Mouse (Mus musculus) embryonic facial prominence, embryonic 15.5 days (tissue): ENCODE data around the gene Cirbp. TPM values are rescaled to one million over a fixed set of nuclear protein-coding genes. Genes with fewer than 3 reads are reported as not detected.
A peak's percentile ranks its signal among the peaks of the same experiment; 100 is the strongest.

Experiments
- ATAC-seq: fragments of 200-750 bp; cut with Nextera tagmentation; 2 replicates; pipeline ENCODE4 v1.8.0; 2017; ENCODE audit warnings: low read depth, moderate TSS enrichment; ENCODE audit not compliant: insufficient number of reproducible peaks, low FRiP score, low TSS enrichment
- H3K27ac ChIP-seq: fragments of 300-500 bp; sonication (generic); replicated peaks from 2 replicates; pipeline ENCODE4 v1.5.1; 2015; ENCODE audit warnings: mild to moderate bottlenecking, inconsistent platforms
- H3K27me3 ChIP-seq: fragments of 300-500 bp; sonication (generic); 2 replicates; pipeline ENCODE4 v1.6.1; 2015; ENCODE audit warnings: inconsistent platforms
- H3K36me3 ChIP-seq: fragments of 300-500 bp; sonication (generic); 2 replicates; pipeline ENCODE4 v1.6.1; 2015; ENCODE audit warnings: mild to moderate bottlenecking, inconsistent platforms
- H3K4me1 ChIP-seq: fragments of 300-500 bp; sonication (generic); 2 replicates; pipeline ENCODE4 v1.6.1; 2015; ENCODE audit warnings: inconsistent platforms
- H3K4me2 ChIP-seq: fragments of 300-500 bp; sonication (generic); replicated peaks from 2 replicates; pipeline ENCODE4 v1.6.1; 2015; ENCODE audit warnings: mild to moderate bottlenecking, inconsistent platforms
- H3K4me3 ChIP-seq: fragments of 300-500 bp; sonication (generic); replicated peaks from 2 replicates; pipeline ENCODE4 v1.5.1; 2015; ENCODE audit warnings: mild to moderate bottlenecking, inconsistent platforms
- H3K9ac ChIP-seq: fragments of 300-500 bp; sonication (generic); 2 replicates; pipeline ENCODE4 v1.6.1; 2015; ENCODE audit warnings: inconsistent platforms
- H3K9me3 ChIP-seq: fragments of 300-500 bp; sonication (generic); replicated peaks from 2 replicates; pipeline ENCODE4 v1.6.1; 2016; ENCODE audit warnings: inconsistent platforms
- WGBS: fragments of 180-500 bp; shearing (Covaris S2); methylation state at CpG from one replicate; pipeline ENCODE4 v1.1.7; 2015; 5-methylcytosine and 5-hydroxymethylcytosine counted together
- polyA plus RNA-seq: library from polyadenylated mRNA; unstranded; fragments of >200 nt; fragmentation: Nextera tagmentation; extraction: Ambion mirVana; gene quantifications from 2 replicates; pipeline ENCODE4 v1.2.1, GENCODE M21; 2015

The Cirbp gene
- polyA plus RNA-seq, 1 experiment from 2014 or later: 116 TPM

DNA sequence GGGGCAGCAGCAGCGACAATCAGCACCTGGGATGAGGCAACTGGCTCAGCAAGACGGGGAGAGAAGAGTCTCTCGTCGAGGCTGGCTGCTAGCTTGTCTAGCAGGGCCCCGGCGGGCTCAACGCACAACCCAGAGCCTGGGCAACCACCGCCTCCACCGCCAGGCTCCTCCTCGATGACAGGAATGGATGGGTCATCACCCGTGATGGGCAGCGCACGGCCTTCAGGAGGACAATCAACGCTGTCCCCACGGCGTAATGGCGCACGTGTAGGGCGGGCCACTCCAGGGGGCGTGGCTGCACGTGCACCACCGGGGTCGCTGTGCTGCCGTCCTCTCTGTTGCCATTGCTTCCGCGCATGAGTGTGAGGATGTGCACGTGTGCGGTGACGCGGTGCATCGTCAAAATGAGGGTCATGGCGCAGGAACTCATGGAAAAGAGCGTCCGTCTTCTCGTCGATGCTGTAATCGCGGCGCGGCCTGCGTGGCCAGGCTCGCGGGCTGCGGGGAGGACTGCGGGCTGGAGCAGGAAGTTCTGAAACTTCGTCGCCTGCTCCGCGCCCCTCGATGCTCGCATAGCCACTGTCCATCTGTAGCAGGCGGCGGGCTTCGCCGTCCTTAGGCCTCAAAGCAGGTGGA lies 34.4 kb upstream of the Cirbp start:
- no peak for ATAC-seq
- Histone ChIP-seq H3K36me3 (peaks cover 85% of the 10 kb centered on the region), H3K9ac (no peak overlapping the region), H3K4me1 (peaks cover 26% of the 10 kb centered on the region), H3K27me3 (no peaks in the 10 kb centered on the region), H3K4me2 (peak overlapping the region; percentile 30), H3K9me3 (no peaks in the 10 kb centered on the region), H3K27ac (no peak overlapping the region), H3K4me3 (peak overlapping the region; percentile 19)
- WGBS: 19% methylated on average over 55 of the region's 55 CpGs

DNA sequence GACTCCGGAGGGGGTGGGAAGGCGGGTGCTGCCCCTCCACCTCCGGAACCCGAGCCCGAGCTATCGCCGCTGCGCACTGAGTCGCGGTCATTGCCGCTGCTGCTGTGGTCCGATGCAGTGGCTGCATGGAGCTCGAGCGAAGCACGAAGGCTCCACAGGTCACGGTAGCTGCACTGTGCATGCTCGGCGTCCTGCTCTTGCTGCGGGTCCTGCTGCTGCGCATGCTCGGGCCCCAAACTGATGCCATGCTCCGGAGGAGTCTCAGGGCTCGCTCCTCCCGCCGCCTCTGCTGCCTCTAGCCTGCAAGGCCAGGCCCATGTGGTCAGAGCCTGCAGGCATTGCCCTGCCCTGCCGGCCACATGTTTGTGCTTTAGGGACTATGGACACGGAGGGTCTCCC lies 33.8 kb upstream of the Cirbp start:
- Histone ChIP-seq H3K4me3 (peak overlapping the region; percentile 19), H3K9ac (no peak overlapping the region), H3K36me3 (peaks cover 80% of the 10 kb centered on the region), H3K27ac (no peak overlapping the region), H3K9me3 (no peaks in the 10 kb centered on the region), H3K4me1 (peaks cover 31% of the 10 kb centered on the region), H3K4me2 (peak overlapping the region; percentile 30), H3K27me3 (peaks cover 5% of the 10 kb centered on the region)
- WGBS: 37% methylated on average over 27 of the region's 27 CpGs
- ATAC-seq: no peak

DNA sequence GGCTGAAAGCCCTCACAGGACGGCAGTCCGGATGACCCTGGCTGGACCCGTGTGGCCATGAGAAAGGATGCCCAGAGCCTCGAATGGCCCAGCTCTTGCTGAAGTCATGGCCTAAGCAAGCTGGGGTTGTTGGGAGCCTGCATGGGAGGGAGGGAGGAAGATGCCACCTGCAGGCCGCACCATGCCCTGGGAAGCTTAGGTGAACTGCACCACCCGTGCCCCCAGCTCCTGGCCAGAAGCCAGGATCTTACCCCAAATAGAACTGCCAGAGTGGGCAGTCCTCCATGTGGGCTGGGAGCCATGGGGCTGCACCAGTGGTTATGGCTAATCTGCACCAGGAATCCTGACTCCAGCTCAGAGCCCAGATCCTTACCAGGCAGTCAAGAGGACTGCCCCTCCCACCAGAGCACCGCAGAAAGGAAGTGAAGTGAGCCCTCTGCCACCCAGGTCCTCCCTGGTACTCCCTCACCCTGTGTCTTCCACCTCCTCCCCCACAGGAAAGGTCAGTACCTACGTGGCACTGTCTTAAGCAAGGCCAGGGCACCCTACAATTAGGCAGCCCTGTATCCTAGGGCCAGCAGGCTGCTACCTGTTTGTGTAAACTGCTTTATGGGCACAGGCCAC lies 32.4 kb upstream of the Cirbp start:
- Histone ChIP-seq H3K9ac (no peak overlapping the region), H3K9me3 (no peaks in the 10 kb centered on the region), H3K4me2 (no peak overlapping the region), H3K27ac (0 out of 2 replicates have a peak overlapping the region, but pooled peaks have one; percentile 17), H3K4me1 (peaks cover 45% of the 10 kb centered on the region), H3K4me3 (no peak overlapping the region), H3K36me3 (peaks cover 66% of the 10 kb centered on the region), H3K27me3 (peaks cover 10% of the 10 kb centered on the region)
- no peak for ATAC-seq
- 65% methylated on average over 8 of the region's 8 CpGs for WGBS

DNA sequence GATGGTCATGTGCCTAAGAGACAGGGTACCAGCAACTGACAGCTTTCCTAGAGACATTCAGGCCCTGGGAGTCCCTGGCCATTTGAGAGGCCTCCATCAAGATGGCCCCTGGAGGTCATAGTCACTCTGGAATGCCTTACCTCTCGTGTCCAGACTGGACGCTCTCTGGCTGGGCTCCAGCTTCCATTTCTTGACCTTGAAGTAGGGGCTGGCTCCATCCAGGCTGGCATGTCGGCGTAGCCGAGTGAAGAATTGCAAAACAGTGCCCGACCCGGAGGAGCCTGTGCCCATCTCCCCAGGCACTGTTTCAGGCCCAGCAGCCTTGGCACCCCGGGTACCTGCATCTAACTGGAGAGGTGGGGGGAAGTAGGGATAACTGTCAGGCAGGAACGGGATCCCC lies 31.4 kb upstream of the Cirbp start:
- Histone ChIP-seq H3K4me3 (no peak overlapping the region), H3K27ac (no peak overlapping the region), H3K36me3 (peaks cover 57% of the 10 kb centered on the region), H3K27me3 (peaks cover 13% of the 10 kb centered on the region), H3K4me1 (peaks cover 55% of the 10 kb centered on the region), H3K4me2 (no peak overlapping the region), H3K9ac (no peak overlapping the region), H3K9me3 (no peaks in the 10 kb centered on the region)
- WGBS: 81% methylated on average over 9 of the region's 9 CpGs
- ATAC-seq: no peak

DNA sequence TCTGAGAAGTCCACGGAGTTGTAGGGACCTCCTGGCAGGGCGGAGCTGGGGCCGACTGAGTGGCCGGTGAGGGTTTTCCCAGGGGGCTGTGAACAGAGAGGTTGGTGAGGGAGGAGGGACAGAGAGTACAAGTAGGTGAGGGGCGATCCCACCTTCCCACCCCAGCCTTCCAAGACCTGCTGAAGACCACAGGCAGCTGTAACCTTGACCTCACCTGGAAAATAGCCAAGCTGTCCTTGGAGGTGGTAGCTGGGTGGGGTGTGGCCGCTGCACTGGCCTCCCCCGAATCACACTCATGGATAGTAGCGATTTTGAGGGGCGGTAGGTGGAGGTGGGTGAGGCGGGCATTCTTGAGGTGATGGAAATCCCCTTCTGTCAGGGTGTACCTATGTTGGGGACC lies 30.6 kb upstream of the Cirbp start:
- no peak for ATAC-seq
- Histone ChIP-seq H3K9ac (no peak overlapping the region), H3K9me3 (no peaks in the 10 kb centered on the region), H3K36me3 (peaks cover 49% of the 10 kb centered on the region), H3K4me3 (no peak overlapping the region), H3K4me2 (no peak overlapping the region), H3K27ac (no peak overlapping the region), H3K27me3 (peaks cover 13% of the 10 kb centered on the region), H3K4me1 (peaks cover 57% of the 10 kb centered on the region)
- WGBS: 87% methylated on average over 10 of the region's 10 CpGs

DNA sequence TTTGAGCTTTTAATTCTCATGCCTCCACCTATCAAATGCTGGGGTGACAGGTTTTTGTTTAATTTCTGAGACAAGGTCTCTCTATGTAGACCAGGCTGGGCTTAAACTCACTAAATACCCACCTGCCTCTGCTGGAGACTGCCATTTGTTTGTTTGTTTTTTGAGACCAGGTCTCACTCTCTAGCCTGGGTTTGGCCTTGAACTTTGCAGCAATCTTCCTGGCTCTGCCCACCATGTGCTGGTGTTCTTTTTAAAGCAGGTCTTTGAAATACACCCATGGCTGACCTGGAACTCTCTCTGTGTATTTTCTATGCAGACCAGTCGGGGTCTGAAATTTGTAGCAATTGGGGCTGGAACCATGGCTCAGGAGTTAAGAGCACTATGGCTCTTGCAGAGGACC lies 30.1 kb upstream of the Cirbp start:
- ATAC-seq: no peak
- H3K9me3 ChIP-seq: no peaks in the 10 kb centered on the region
- no peak overlapping the region for H3K4me3 ChIP-seq
- peaks cover 59% of the 10 kb centered on the region for H3K4me1 ChIP-seq
- no peak overlapping the region for H3K9ac ChIP-seq
- peaks cover 13% of the 10 kb centered on the region for H3K27me3 ChIP-seq
- WGBS: 88% methylated on average over 1 of the region's 1 CpGs
- no peak overlapping the region for H3K4me2 ChIP-seq
- H3K27ac ChIP-seq: no peak overlapping the region
- peaks cover 44% of the 10 kb centered on the region for H3K36me3 ChIP-seq

DNA sequence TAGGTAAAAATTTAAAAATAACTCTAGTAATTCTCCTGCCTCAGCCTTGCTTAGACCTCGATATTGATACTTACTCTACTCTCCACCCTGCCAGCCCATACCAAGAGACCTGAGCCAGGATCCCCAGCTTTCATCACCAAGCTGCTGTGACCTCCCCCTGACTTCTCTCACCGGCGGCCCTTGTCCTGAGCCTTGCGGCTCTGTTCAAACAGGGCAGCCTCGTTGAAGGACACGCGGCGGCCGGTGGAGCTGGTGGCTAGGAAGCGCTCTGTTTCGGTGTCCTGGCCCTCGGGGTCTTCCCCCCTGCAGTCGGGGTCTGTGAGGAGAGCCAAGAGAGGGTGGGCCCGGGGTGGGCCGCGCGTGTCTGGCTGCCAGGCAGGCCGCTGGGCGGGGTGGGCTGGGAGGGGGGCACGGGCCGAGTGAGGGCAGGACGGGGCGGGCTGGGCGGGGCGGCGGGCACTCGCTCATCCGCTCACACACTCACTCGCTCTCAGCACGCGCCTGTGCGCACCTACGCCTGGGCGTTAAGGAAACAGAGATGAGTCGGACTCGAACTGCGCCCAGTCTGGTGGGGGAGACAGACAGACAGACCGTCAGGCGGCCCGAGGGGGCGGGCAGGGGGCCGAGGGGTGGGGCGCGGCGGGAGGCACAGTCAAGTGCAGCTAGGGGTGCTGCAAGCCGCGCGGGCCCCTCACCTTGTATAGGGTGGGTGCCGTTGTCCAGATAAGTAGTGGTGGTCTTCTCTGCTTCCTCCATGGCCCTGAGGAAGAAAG lies 29.4 kb upstream of the Cirbp start:
- H3K9ac ChIP-seq: no peak overlapping the region
- peaks cover 60% of the 10 kb centered on the region for H3K4me1 ChIP-seq
- H3K27ac ChIP-seq: no peak overlapping the region
- H3K9me3 ChIP-seq: no peaks in the 10 kb centered on the region
- peaks cover 37% of the 10 kb centered on the region for H3K36me3 ChIP-seq
- H3K27me3 ChIP-seq: peaks cover 13% of the 10 kb centered on the region
- H3K4me2 ChIP-seq: peak overlapping the region; percentile 85
- no peak for ATAC-seq
- H3K4me3 ChIP-seq: peak overlapping the region; percentile 61
- 17% methylated on average over 47 of the region's 49 CpGs for WGBS

DNA sequence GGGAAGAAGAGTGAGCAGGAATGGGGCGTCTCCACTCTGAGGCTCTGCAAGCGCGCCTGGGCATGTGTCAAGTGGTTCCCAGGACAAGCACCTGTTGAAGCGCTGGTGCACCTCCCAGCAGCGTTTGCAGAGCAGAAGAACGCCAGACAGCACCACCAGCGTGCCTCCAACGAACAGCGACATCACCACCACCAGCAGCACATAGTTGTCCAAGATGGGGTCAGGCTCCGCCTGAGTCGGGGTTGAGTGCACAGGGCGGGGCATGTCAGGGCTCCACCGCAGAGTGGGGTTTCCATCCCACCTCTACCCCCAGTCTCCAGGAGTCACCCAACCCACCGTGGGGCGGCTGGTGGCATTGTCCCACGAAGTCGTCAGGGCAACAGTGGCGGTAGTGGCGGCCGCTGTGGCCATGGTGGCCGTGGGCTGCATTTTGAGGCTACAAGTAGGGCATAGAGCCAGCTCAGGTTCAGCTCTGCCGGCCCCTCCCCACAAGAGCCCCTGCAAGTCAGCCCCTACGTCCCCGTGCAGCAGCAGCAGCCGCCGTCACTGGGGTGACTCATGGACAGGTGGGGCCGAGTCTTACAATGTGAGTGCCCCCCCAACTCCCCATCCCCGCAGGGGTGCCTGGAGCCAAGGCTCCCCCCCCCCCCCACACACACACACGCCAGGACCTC lies 28.7 kb upstream of the Cirbp start:
- no peak for ATAC-seq
- Histone ChIP-seq H3K27me3 (peaks cover 13% of the 10 kb centered on the region), H3K9me3 (no peaks in the 10 kb centered on the region), H3K9ac (0 out of 2 replicates have a peak overlapping the region, but pooled peaks have one; percentile 15), H3K4me1 (peaks cover 55% of the 10 kb centered on the region), H3K27ac (peak overlapping the region; percentile 79; the same call in 1 of the 2 replicates), H3K4me2 (peak overlapping the region; percentile 85), H3K4me3 (peak overlapping the region; percentile 61), H3K36me3 (peaks cover 32% of the 10 kb centered on the region)
- WGBS: 5% methylated on average over 29 of the region's 29 CpGs

DNA sequence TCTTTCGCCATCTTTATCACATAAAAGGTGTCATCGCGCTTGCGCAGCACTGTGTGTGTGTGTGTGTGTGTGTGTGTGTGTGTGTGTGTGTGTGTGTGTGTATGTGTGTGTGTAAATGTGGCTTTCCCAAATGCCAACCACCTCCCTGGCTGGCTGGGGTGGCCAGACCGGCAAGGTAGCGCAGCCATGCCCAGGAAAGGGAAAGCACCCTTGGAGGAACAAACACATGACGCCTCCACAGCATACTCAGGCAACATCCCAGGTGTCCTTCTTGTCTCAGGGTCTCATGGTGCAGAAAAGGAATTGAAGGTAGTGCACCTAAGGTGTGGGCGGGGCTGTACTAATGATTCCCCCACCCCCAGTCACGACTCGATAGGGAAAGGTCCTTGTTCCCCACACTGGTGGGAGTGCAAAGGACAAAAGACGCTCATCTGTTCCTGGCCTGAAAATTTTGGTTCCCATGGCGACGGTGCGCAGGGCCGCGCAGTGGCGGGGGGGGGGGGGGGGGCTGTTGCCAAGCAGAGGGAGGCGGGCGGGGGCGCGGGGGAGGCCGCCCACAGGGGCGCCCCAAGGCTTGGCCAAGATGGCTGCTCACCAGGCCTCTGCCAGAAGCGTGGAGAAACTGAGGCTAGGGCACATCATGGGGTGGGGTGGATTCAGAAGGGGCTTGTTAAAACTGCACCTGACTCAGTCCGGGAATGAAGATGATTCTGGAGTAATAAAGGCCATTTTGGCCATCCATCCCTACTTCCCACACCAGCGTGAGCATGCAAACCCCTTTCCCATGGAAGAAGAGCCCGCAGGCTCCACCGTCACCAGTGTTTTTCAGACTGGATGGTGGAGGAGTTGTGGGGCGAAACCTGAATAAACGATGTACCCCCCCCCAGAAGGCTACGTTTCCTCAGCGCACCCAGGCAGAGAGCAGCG lies 27.9 kb upstream of the Cirbp start:
- H3K9ac ChIP-seq: peak overlapping the region; percentile 62
- H3K4me3 ChIP-seq: peak overlapping the region; percentile 61
- H3K36me3 ChIP-seq: peaks cover 25% of the 10 kb centered on the region
- H3K4me1 ChIP-seq: peaks cover 59% of the 10 kb centered on the region
- 2% methylated on average over 33 of the region's 33 CpGs for WGBS
- H3K27me3 ChIP-seq: peaks cover 13% of the 10 kb centered on the region
- H3K9me3 ChIP-seq: no peaks in the 10 kb centered on the region
- peak overlapping the region; percentile 79 for H3K27ac ChIP-seq
- peak overlapping the region; percentile 85 for H3K4me2 ChIP-seq
- no peak for ATAC-seq

DNA sequence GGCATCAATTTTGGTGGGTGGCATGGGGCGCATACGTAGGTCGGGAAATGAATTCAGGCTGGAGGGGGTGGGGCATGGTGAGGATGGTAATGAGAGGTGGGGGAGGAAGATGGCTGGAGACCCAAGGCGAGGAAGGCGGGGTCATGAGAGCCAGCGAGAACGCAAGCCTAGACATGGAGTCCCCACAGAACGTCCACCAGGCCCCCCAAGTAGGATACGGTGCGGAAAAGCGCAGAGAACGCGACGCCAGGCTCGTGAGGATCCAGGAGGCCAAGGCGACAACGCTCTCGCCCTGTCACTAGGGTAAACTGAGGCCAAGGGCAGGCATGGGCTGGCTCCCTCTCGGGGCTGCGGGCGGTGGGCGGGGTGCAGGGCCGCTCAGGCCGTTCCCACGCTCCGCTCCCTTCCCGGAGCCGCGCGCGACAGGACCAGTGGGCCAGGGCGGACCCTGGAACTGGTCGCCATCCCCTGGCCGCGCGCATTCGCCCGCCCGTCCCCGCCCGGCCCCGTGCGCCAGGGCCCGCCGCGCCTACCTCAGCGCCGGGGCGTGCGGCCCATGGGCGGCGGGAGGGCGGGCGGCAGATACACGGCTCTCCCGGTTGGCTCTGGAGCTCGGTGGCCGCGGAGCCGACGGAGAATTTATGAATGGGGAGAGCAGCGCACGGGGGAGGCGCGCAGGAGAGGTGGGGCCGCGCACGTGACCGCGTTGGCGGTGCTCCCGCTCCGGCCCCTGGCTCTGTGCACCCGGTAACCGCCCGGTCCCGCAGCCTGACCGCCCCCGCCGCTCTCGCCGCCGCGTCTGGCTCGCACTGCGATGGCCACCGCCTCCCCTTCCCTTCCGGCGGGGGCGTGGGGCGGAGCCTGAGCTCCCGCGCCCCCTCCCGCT lies 27.0 kb upstream of the Cirbp start, which contains the start of gene Atp5d:
Gene Atp5d, plus strand, starts transcription at position 80 of the 886 bp plus-strand sequence.
- peak within 1 kb of the TSS; percentile 61 for H3K4me3 ChIP-seq
- H3K9ac ChIP-seq: peak within 1 kb of the TSS; percentile 62
- H3K4me1 ChIP-seq: peaks cover 60% of the 10 kb centered on the region
- peaks cover 28% of the 10 kb centered on the region for H3K36me3 ChIP-seq
- H3K9me3 ChIP-seq: no peaks in the 10 kb centered on the region
- H3K27me3 ChIP-seq: peaks cover 13% of the 10 kb centered on the region
- no peak for ATAC-seq
- H3K27ac ChIP-seq: peak within 1 kb of the TSS; percentile 79
- H3K4me2 ChIP-seq: peak within 1 kb of the TSS; percentile 85
- whole genome bisulfite sequencing: under 1% methylated on average over 87 of the region's 94 CpGs
